Mouse (Mus musculus): ENCODE measurements at regions not wholly inside any gene's neighbourhood (a gene's known extent, or its start where the extent isn't known, plus 50 kb on each side); places are given as distances from the start of the nearest gene placed in this dataset.

DNA sequence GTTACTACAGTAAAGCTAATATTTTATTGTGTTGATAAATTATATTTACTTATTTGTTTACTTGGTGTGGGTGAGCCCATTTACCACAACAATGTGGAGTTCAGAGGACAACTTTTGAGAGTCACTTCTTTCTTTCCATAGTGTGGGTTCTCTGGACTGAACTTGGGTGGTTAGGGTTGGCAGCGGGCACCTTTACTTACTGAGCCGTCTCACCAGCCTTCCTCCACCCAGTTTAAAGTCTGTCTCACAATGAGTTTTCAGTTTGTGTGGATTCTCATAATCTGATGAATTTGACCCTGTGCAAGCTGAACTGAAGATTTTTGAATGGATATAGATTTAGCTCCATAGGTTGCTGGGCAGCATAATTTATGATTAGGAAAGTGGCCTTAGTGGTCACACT lies 53.5 kb upstream of the Pth start:
- DNase-seq (ENCODE audit: low spot score): no peak

DNA sequence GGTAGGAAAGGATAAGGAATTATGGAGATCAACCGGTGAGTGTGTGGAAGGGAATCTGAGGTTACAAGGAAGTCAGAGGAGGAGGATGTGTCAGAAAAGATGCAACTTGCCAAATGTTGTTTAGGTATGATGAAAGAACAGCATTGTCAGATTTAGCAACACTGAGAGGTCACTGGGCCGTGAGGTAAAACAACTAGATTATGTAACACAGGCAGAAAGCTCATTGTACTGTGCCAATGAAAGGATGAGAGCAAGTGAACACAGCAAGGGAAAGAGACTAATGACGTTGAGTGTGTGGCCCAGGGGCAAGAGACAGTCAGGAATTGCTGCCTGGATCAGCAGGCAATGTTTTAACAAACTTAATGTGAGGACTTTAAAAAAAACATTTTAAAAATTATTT lies 55.2 kb upstream of the Pth start:
- DNase-seq (ENCODE audit: low spot score): peak; percentile 77

DNA sequence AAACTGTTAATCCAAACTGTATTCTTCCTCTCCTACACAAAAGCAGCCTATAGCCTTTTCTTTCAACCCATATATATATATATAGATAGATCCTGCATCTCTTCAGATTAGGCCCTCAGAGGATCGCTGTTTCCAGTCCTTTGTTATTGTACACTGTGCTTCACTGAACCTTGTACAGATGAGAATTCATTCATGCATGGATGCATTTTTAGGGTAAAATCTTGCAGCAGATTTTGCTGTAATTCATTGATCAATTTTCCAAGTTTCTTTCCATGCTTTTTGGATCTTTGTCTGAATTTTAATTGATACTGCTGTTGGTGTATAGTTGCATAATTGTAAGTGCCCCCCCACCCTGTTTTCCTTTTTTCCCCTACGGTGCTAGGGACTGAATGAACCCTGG lies 56.6 kb upstream of the Pth start:
- no peak for DNase-seq (ENCODE audit: low spot score)

DNA sequence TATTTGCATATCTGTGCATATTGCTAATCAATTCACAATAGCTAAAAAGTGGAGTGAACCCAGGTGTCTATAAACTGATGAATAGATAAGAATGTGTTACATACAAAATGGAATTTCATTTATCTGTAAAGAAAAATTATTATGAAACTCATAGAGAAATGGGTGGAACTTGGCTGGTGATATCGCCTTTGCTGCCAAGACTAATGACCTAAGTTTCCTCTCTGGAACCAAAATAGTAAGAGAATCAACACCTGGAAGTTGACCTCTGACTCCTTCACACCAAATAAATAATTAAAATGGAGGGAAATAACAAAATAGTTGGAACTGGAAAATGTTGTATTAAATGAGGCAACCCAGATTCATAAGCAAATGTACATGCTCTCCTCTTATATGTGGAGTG lies 53.2 kb upstream of the Far1 start:
- peak; percentile 10 for DNase-seq (ENCODE audit: low spot score)

DNA sequence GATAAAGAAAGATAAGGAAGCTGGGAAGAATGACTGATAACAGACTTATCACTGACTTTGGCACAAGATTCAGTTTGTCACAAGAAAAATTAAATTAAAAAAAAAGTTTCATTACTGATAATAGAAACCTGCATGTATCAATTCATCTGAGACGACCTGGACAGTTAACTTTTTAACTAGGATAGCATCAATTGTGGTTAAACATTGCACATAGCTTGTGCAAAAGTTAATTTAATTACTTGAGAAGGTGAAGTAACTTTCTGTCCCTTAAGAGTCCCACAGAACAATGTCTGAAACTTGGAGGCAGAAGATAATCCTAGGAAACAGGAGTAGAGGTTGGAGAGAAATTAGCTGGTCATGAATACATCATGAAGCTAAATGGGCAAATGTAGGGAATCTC lies 51.3 kb upstream of the Far1 start:
- DNase-seq (ENCODE audit: low spot score): no peak

Data from adipocyte (in vitro differentiated cells).